Mouse (Mus musculus) C2C12 (cell line): ENCODE data around the gene Smarcb1. TPM values are rescaled to one million over a fixed set of nuclear protein-coding genes. Genes with fewer than 3 reads are reported as not detected.
A peak's percentile ranks its signal among the peaks of the same experiment; 100 is the strongest.

Source experiments
- H3K27me3 ChIP-seq: one replicate; pipeline ENCODE4 v1.6.1; 2011; ENCODE audit not compliant: control insufficient read depth, insufficient read depth, insufficient read length
- H3K36me3 ChIP-seq: one replicate; pipeline ENCODE4 v1.6.1; 2011; ENCODE audit not compliant: control insufficient read depth, insufficient read depth
- H3K4me3 ChIP-seq: one replicate; pipeline ENCODE4 v1.5.1; 2011; ENCODE audit warnings: mild to moderate bottlenecking, control low read depth; ENCODE audit not compliant: poor library complexity, insufficient read depth, severe bottlenecking
- H3K79me2 ChIP-seq: one replicate; pipeline ENCODE4 v1.6.1; 2011; ENCODE audit not compliant: control insufficient read depth, insufficient read depth
- H3K79me3 ChIP-seq: one replicate; pipeline ENCODE4 v1.6.1; 2011; ENCODE audit warnings: low read depth, control low read depth
- H3ac ChIP-seq: one replicate; pipeline ENCODE3; 2011; ENCODE audit warnings: low read depth; ENCODE audit not compliant: control insufficient read depth, insufficient read length
- CEBPB ChIP-seq: IDR thresholded peaks from one replicate; pipeline ENCODE4 v1.6.1; 2011; ENCODE audit warnings: low read depth, mild to moderate bottlenecking, control low read depth, moderate library complexity
- CTCF ChIP-seq: IDR thresholded peaks from one replicate; pipeline ENCODE4 v1.5.1; 2011; ENCODE audit not compliant: control insufficient read depth, insufficient read depth, insufficient read length
- FOSL1 ChIP-seq: IDR thresholded peaks from one replicate; pipeline ENCODE4 v1.8.0; 2011; ENCODE audit warnings: mild to moderate bottlenecking, low read length; ENCODE audit not compliant: poor library complexity, insufficient read depth, severe bottlenecking
- MAX ChIP-seq: IDR thresholded peaks from one replicate; pipeline ENCODE4 v1.6.1; 2011; ENCODE audit warnings: mild to moderate bottlenecking, control low read depth
- MYOD1 ChIP-seq: IDR thresholded peaks from one replicate; pipeline ENCODE4 v1.6.1; 2011; ENCODE audit warnings: low read depth; ENCODE audit not compliant: control insufficient read depth, insufficient read length
- MYOG ChIP-seq: IDR thresholded peaks from one replicate; pipeline ENCODE4 v1.6.1; 2011; ENCODE audit not compliant: control insufficient read depth, insufficient read length; ENCODE audit errors: extremely low read depth
- USF1 ChIP-seq: IDR thresholded peaks from one replicate; pipeline ENCODE4 v1.6.1; 2011; ENCODE audit warnings: low read depth, mild to moderate bottlenecking, control low read depth, moderate library complexity
- polyA plus RNA-seq: library from polyadenylated mRNA; unstranded; fragments of >200 nt; fragmentation: generic; extraction: Trizol; gene quantifications from one replicate; pipeline ENCODE4 v1.2.1, GENCODE M21; 2012; ENCODE audit warnings: missing spikeins

Gene Smarcb1
- polyA plus RNA-seq, 1 experiment: 133 TPM

DNA sequence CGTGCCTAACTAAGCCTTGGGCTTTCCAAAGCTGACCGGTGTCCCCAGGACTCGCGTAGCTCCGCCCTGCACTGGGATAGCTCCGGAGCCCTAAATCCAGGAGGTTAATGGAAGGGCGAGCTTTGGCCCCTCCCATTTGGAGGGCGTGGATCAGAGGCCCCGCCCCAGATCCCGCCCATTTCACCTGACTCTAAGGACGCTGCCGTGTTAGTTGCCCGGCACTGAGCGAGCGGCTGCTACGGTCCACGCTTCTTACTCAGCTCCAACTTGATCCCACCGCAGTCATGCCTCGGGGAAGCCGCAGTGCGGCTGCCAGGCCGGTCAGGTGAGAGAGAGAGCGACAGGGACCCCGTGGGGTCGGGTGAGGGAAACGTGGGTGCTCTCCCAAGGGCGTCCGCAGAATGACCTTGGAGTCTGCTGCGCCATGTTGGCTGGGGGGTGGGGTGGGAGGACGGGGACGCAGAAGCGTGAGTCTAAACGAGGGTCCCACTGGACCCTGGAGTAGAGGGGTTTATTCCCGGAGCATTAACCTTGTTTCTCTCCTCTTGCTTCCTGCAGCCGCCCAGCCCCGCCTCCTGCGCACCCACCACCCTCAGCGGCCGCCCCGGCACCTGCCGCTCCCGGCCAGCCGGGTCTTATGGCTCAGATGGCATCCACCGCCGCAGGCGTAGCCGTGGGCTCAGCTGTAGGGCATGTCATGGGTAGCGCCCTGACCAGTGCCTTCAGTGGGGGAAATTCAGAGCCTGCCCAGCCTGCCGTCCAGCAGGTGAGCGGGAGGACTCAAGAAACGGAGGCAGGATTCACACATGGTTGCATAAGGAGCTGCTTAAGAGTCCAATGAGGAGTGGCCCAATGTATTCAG, 14.5 kb upstream of the Smarcb1 start, which contains the start of gene Mmp11:
Gene Mmp11 (minus strand): TSS at position 817 of the 862 bp plus-strand sequence.
- H3K79me3 ChIP-seq: peaks cover 1% of the 10 kb centered on the region
- peak within 1 kb of the TSS; percentile 21 for H3K4me3 ChIP-seq
- H3K27me3 ChIP-seq: no peaks in the 10 kb centered on the region
- no peaks in the 10 kb centered on the region for H3K36me3 ChIP-seq
- H3ac ChIP-seq: peak within 1 kb of the TSS; percentile 4
- H3K79me2 ChIP-seq: peaks cover 9% of the 10 kb centered on the region
- TF ChIP-seq MAX: no peak
- no peak for TF ChIP-seq FOSL1
- no peak for TF ChIP-seq MYOD1
- no peak for TF ChIP-seq CEBPB
- TF ChIP-seq MYOG: no peak
- no peak for TF ChIP-seq USF1
- TF ChIP-seq CTCF: no peak

DNA sequence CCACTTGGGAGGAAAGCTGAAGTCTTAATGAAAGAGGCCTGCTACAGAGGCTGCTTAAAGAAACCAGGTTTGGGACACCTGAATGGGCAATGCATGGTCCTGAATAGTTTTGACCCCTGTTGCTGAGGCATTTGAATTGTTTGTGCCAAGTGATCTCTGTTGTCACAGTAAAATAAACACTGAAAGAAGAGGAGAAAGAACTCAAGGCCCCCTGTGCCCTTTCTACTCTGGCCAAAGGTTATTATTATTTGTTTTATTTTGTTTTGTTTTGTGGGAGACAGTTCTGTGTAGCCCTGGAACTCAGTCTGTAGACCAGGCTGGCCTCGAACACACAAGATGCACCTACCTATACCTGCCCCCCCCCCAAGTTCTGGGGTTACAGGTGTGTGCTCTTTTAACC, 13.6 kb upstream of the Smarcb1 start:
- TF ChIP-seq MYOD1 (no peak), FOSL1 (no peak), CTCF (no peak), CEBPB (no peak), MYOG (no peak), USF1 (no peak), MAX (no peak)
- H3K79me2 ChIP-seq: peaks cover 16% of the 10 kb centered on the region
- H3K27me3 ChIP-seq: no peaks in the 10 kb centered on the region
- H3K36me3 ChIP-seq: no peaks in the 10 kb centered on the region
- H3K79me3 ChIP-seq: peaks cover 1% of the 10 kb centered on the region
- H3K4me3 ChIP-seq: no peak overlapping the region
- H3ac ChIP-seq: no peak overlapping the region

DNA sequence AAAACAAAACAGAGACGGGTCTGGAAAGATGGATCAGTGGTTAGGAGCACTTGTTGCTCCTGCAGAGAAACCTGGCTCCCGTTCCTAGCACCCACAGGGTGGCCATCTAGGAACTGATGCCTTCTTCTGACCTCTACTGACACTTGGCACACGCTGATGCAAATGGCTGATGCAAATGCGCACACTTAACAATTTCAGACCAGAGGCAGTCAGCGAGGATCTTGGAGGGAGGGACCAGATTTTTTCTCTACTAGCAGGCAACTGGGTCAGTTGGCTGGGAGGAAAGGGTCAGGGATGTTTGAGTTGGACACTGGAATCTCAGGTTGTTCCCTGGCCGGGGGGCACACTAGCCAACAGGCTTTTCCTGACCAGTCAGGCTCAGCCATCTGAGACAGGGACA, 11.5 kb upstream of the Smarcb1 start, which contains the start of gene Chchd10:
Gene Chchd10 (plus strand): TSS at position 240 of the 400 bp plus-strand sequence.
- H3ac ChIP-seq: peak within 1 kb of the TSS; percentile 91
- H3K36me3 ChIP-seq: peaks cover 4% of the 10 kb centered on the region
- H3K79me3 ChIP-seq: peaks cover 3% of the 10 kb centered on the region
- TF ChIP-seq FOSL1: no peak
- no peak for TF ChIP-seq MYOG
- H3K79me2 ChIP-seq: peaks cover 30% of the 10 kb centered on the region
- no peaks in the 10 kb centered on the region for H3K27me3 ChIP-seq
- H3K4me3 ChIP-seq: peak within 1 kb of the TSS; percentile 52

DNA sequence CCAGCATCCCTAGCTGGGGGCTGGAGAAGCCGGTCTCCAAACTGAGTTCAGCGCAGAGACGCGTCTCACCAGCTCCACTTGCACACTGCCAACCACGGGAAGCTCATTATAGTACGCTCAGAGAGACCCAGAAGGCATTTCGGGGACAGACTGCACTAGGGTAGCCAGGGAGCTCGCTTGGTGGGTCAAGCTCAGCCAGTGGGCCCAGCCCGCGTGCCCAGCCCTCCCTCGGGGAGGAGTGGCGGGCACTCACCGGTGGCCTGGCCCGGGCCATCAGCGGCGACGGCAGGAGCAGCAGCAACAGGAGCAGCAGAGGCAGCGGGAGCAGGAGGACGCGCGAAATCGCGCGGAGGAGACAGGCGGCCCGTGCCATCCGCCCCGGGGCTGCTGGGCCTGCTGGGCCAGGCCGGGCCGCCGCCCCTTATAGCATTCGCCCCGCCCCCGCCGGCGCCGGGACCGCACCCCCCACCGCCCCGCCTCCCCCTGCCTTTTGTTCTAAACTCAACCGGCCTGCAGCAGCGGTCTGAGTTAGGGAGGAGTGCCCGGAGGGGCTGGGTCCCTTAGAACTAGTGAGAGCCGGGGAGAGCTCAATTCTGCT, 10.8 kb upstream of the Smarcb1 start:
- no peak for TF ChIP-seq CTCF
- no peak for TF ChIP-seq MYOG
- TF ChIP-seq MAX: no peak
- no peak for TF ChIP-seq FOSL1
- no peak for TF ChIP-seq MYOD1
- Histone ChIP-seq H3K79me3 (peaks cover 3% of the 10 kb centered on the region), H3K79me2 (peaks cover 30% of the 10 kb centered on the region), H3ac (peak overlapping the region; percentile 91), H3K4me3 (peak overlapping the region; percentile 52), H3K36me3 (peaks cover 11% of the 10 kb centered on the region), H3K27me3 (no peaks in the 10 kb centered on the region)

DNA sequence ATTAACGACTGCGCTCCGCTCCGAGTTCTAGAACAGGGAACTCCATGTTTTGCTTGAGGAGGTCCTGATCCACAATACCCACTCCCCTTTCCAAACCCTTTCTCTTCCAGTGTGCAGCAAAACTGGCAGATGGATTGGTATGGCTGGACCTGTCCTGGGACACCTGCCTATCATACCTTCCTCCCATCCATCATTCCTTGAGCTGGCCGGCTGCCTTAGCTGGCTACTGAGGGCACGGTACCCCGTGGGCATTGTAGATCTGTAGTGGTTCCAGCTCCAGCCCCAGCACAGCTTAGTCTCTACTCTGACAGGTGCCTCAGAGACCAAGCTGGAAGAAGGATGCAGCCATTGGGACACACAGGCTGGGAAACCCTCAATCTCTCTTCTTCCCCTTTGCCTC, 9.9 kb upstream of the Smarcb1 start:
- peaks cover 30% of the 10 kb centered on the region for H3K79me2 ChIP-seq
- peaks cover 17% of the 10 kb centered on the region for H3K36me3 ChIP-seq
- H3K79me3 ChIP-seq: peaks cover 3% of the 10 kb centered on the region
- peak overlapping the region; percentile 52 for H3K4me3 ChIP-seq
- TF ChIP-seq USF1 (no peak), MYOD1 (no peak), MYOG (no peak), FOSL1 (no peak), MAX (no peak)
- H3K27me3 ChIP-seq: no peaks in the 10 kb centered on the region
- no peak overlapping the region for H3ac ChIP-seq
